Mouse (Mus musculus): ENCODE measurements around the gene Cped1.

DNA sequence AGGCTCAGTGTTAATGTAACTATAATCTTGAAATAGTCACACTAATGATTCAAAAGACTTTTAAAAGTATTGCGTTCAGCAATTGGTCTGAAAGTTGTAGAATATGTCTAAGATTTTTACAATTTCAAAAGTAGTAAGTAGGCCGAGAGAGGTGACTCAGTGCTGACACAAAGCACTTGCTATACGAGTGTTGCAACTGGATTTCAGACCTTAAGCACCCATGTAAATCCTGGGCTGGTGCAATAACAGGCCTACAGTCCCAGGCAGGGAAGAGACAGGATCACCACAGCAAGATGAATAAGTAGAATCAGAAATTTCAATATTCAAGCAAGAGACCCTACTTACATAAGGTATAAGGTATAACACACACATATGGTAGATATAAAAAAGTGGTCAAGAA, 292.2 kb downstream of the Cped1 start:
- TF ChIP-seq POLR2A (IDR thresholded peaks at IDR 0.05; ENCODE audit: extremely low read depth, insufficient read depth, low read length) (no peak), CTCF (IDR thresholded peaks at IDR 0.05; ENCODE audit: extremely low read depth, insufficient read depth, low read length) (no peak)
